Mouse (Mus musculus) T-helper 1 cell (primary cell): ENCODE measurements around the gene Skap2.

Experiments used
- in situ Hi-C: fragments of 300-600 bp; cut with MboI, MseI; formaldehyde crosslinking; loops from one replicate; pipeline ENCODE4 v1.15.1; 2025; ENCODE audit warnings: high pct_unique_total_duplicates

Skap2 gene

DNA sequence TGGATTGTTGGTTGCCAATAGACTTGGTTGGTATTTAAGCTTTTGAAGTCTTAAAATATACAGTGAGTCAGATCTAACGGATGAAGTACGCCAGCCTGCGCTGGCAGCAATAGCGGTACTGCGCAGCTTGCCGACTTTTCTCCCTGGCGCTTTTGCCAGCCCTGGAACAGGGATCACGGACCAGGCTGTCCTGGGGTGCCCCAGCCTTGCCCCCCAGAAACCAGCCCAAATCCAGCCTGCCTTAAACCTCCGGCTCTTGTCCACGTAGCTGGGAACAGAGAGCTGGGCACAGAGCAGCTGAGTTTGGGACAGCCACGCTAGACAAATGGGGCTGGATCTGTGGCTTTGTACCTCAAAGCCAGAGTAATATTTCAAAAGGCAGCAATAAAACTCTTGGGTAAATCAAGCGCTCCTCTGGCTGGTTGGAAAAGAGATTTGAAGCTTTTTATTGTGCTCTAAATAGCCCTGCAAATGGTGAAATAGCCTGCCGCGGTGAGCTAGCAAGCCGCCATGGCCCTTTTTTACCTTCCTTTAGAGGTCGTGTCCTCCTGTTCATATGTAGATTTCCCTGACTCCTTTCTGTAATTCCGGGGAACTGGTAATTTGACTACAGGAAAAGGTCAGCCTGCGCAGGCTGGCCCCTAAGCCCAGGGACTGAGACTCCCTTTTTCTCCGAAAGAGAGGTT lies 6.2 kb downstream of the Skap2 start:
- in situ Hi-C loops = loop anchor here (10.0 kb wide), 1 partner anchor 219 kb away; the partner anchor contains the start of gene Hoxa7

GRCm38 (mm10) chr6:52005616-52005962 lies 6.8 kb downstream of the Skap2 start:
- in situ Hi-C loops = loop anchor here (10.0 kb wide), 1 partner anchor 219 kb away; the partner anchor contains the start of gene Hoxa7

- in situ Hi-C loops = loop anchor here (10.0 kb wide), 1 partner anchor 220 kb away; the partner anchor contains the start of gene Hoxa7
These were observed 7.4 kb downstream of the Skap2 start for GRCm38 (mm10) chr6:52004995-52005394.

DNA sequence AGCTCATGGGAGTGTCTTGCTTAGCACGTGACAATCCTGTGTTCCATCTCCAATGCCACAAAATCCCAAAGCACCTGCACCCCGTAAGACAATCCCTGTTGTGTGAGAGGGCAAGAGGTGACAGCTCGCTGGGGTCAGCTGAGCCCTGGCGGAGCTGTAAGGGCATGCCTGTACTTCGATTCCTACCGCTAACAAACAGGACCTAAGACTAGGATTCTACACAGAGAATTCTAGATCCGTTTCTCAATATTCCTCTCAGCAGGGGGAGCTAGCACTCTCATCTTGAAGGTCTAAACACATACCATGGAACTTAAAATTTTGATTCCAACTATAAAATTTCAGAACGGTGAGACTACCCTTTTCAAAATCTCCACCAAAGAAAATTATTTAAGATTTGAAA lies 9.7 kb downstream of the Skap2 start:
- in situ Hi-C loops = loop anchor here (10.0 kb wide), 1 partner anchor 222 kb away; the partner anchor contains the start of gene Hoxa7

GRCm38 (mm10) chr6:51999157-51999478 lies 13.2 kb downstream of the Skap2 start:
- in situ Hi-C loops = no loop called here

- in situ Hi-C loops = no loop called here
These were observed 13.8 kb downstream of the Skap2 start for GRCm38 (mm10) chr6:51998409-51999156.

DNA sequence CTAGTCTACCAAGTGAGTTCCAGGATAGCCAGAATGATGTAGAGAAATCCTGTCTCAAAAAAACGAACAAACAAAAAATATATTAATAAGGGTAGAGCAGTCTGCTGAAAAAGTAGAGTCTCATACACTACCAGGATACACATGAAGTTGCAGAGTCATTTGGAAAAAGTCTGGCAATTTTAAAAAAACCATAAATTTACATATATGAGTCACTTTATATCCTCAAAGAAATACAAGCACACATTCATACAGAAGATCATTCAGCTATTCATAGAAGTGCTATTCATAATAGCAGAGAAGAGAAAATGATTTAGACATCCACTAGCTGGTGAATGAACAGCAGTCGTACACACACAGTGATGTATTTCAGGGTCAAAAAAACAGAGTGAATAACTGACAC lies 24.4 kb downstream of the Skap2 start:
- in situ Hi-C loops = no loop called here

DNA sequence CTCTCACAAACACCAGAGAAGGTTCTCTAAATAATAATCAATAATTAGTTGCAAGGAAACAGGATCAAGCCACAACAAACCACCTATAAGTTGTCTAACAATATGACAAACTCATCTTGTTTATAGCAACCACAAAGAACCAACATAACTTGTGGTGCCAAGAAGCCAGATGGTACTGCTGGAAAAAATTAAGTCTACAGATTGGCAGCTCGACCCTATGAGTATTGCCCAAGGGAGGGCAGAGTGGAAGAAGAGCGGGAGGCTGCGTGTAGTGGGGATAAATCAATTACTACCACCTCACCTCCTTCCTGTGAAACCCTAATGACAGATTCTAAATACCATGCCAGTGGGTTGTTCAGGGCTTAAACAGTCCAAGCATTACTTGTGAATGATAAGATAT lies 34.7 kb downstream of the Skap2 start:
- in situ Hi-C loops = loop anchor here (5.0 kb wide), 1 partner anchor 80 kb away; no protein-coding TSS in a partner anchor

DNA sequence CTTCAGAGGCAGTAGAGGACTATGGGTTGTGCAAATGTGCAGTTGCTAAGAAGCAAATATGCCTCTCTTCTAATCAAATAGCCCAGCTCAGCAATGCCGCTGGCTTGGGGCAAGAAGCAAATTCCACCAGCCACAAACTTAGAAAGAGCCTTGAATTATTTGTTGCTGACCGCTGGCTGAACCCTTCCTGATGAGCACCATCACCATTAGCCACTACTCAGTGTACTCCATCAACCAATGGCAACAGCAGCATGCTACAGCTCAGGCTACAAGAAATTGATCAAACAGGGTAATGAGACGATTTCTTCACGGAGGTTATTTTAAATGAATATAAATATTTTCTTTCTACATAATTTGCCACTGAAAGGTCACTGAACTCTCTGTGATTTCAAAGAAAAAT lies 36.6 kb downstream of the Skap2 start:
- in situ Hi-C loops = loop anchor here (5.0 kb wide), 1 partner anchor 78 kb away; no protein-coding TSS in a partner anchor

- in situ Hi-C loops = loop anchor here (10.0 kb wide), 1 partner anchor 1524 kb away; no protein-coding TSS in a partner anchor
These were observed 53.4 kb downstream of the Skap2 start for GRCm38 (mm10) chr6:51958992-51959391.

DNA sequence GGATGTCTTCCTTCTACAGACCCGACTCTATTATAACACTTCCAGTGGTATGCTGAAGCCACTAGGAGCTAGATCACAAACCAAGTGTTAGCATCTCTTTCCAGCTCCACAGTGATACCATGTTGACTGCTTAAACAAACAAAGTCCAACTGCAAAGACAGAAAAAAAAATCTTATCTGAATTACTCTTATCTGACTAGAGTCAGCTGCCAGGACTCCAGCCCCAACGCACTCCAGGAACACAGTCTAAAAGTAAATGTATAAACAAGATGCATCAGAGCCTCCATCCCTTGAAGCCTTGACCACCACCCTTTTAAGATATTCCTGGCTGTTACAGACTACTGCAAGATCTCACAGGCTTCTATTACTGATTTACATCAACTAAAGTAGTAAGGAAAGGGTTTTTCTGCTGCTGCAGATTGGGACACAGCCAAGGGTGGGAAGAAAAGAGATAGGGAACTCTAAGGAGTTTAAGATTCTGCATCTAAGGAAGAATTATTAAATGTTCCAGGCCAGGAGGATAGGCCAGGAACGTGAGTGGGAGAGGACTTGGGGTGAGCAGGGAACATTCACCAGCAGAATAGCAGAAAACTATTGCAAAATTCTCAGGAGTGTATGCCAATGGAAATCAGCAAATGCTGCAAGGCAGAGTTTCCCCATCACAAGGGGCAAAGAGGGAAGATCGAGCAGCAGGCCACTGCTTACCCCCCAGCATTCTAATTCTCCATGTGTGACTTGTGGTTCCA lies 56.1 kb downstream of the Skap2 start:
- in situ Hi-C loops = loop anchor here (10.0 kb wide), 1 partner anchor 1521 kb away; no protein-coding TSS in a partner anchor

GRCm38 (mm10) chr6:51947661-51948060 lies 64.7 kb downstream of the Skap2 start:
- in situ Hi-C loops = no loop called here

DNA sequence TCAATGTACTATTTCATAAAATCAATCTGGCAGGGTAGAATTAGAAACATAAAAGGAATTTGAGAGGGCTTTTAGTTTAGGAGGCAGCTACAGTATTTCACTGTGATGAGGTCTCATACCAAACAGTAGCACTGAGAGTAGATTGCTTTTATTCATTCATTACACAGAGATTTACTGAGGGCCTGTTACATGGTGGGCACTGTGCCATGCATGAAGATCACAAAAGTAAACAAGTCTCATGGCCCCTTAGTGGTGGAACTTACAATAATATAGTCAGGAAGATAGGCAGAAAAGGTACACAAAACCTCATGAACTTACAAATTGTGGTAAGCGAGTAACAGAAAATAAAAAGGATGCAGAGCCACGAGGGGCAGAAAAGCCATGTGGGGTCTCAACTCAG lies 67.4 kb downstream of the Skap2 start:
- in situ Hi-C loops = no loop called here

DNA sequence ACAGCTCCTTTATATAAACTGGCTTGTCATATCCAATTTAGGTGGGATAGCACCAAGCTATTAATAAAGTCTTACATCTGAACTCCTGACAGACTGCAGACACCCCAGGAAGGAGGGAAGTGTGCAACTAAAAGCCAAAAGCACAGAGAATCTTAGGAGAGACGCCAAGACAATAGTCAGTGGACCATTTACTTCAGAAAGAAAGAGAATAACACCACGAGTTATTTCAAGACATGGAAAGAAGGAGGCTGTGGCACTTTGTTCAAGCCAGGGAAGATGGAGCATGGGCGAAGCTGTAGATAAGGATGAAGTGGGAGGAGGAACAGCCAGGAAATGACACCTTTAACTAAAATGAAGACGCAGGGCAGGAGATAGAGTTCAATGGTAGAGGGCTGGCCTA lies 78.4 kb downstream of the Skap2 start:
- in situ Hi-C loops = no loop called here

DNA sequence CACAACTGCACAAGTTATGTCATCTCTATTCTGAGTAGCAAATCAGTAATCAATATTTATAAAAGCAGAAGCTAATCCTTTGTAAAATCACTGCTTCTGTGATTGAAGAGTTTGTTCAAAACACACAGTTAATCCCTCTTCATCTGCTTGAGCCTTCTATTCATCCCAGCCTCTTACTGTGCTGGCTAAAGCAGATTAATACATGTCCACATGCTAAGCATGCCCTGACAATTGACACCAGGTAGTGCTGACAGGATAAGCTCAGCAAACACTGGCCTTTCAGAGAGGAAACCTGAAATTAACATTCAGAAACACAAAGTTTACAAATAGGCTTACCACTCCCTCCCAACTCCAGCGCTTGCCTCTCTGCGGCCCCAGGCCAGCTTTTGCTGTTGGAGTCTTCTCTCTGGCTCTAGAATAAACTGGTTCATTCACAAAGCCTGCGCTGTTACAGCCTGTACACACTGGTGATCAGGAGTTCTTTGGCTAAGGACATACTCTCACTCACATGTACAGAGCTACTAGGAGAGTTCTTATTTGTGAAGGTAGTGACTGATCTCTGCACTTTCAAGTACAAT lies 79.2 kb downstream of the Skap2 start:
- in situ Hi-C loops = no loop called here

DNA sequence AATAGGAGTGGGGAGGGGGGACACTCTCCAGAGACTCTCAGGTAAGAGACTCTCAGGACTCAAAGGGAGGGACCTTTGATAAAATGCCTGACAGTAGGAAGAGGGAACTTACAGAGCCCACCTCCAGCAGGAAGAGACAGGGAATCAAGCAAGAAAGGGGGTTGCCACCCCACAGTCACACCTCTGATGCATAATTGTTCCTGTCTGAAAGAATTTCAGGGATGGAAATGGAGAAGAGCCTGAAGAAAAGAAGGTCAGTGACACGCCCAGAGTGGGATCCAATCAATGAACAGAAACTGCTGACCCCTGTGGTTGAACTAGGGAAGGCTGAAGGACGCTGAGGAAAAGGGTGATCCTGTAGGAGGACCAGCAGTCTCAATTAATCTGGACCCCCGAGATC lies 85.2 kb downstream of the Skap2 start:
- in situ Hi-C loops = loop anchor here (10.0 kb wide), 1 partner anchor 1202 kb away; no protein-coding TSS in a partner anchor

DNA sequence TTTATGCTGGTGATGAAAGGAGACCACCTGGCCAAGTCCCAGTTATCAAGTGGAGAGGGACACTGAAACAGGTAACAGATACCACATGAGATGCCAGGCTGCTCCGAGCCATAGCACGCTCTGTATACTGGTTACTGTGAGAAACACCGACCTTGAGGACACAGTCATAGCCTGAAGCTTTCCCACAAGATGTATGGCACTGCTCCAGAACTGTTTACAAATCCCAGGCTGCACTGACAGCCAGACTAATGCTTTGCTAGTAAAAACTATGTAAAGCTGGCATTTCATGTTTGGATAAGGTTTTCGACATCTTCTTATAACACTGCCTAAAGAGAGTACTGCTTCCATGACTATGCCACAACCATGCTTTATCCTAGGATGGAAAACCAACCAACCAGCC lies 90.5 kb downstream of the Skap2 start:
- in situ Hi-C loops = loop anchor here (10.0 kb wide), 1 partner anchor 1197 kb away; no protein-coding TSS in a partner anchor

DNA sequence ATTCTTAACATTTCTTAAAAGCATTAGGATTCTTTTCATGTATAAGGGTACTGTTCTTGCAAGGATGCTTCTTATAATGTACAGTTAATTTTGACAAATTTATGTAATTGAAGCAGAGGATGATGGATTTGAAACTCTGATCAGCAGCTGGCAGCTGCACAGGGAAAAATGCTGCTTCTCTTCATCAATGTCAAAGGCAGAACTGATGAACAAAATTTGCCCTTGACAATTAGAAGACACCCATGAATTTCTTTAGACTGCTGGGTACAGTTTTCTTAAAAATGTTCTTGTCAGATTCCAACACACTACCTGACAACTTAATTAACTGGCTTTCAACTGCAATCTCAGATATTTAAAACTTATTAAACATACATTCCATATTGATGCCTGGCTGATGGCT lies 103.9 kb downstream of the Skap2 start:
- in situ Hi-C loops = no loop called here

DNA sequence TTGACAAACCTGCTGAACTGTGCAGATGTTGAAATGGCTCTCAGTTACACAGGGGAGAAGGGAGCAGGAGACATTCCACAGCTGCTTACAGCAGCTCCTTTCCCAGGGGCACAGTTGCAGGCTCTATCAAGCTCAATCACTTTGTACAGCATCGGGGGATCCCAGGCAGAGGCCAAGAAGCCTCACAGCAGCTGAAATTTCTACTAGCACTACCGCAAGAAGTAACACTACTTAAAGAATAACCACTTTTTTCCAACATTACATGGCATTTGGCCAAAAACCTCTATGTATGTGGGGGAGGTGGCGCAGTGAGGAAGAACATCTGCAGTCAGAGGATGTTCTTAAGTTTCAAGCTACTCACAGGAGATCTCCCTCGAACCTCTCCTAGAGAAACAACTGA lies 106.7 kb downstream of the Skap2 start:
- in situ Hi-C loops = no loop called here

- in situ Hi-C loops = no loop called here
These were observed 110.8 kb downstream of the Skap2 start for GRCm38 (mm10) chr6:51901544-51901943.

DNA sequence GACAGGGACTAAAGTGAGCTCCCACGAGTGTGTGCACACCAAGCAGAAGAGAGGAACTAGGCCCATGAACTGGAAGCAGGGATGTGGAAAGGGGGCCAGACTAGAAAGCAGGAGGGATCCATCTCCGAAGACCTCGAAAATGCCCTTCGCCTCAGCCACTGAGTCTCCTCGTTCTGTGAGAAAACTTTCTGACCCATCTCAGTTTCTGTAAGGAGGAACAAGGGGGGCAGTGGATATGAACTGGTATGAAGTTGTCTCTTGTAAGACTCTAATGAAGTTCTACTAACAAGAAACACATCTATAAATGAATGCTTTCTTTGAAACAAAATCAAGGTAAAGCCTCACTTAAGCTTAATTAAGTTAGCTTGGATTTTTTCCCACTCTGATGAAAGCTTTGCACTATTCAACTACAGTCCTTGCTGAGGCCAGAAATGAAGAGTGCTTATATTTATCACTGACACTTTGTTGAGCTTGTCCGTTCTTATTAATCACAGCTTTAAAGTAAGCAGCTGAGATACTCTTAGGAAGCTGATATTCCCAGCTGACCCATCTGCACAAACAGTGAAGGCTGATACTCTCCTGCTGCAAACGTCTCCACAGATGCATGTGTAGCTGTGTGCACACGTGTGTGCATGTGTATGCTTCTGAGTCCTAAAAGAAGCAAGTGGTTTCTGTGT lies 113.9 kb downstream of the Skap2 start:
- in situ Hi-C loops = loop anchor here (5.0 kb wide), 2 partner anchors 79 to 586 kb away; no protein-coding TSS in a partner anchor
